Mouse (Mus musculus): ENCODE results near the gene Insr.

- TF ChIP-seq CTCF (IDR thresholded peaks at IDR 0.05 in 2 of 3, conservative IDR thresholded peaks at IDR 0.05 in 1 of 3; ENCODE audit: control insufficient read depth in 1 of 3, insufficient read depth in 1 of 3, low read depth in 2 of 3, low read length in 3 of 3, poor library complexity in 1 of 3, severe bottlenecking in 1 of 3) (no peak), ZNF384 (IDR thresholded peaks at IDR 0.05; ENCODE audit: low read depth, low read length) (no peak), EP300 (IDR thresholded peaks at IDR 0.05; ENCODE audit: low read depth in 1 of 2, low read length in 2 of 2) (no peak), CHD1 (IDR thresholded peaks at IDR 0.05; ENCODE audit: low read depth, low read length) (no peak), POLR2A (IDR thresholded peaks at IDR 0.05; ENCODE audit: control insufficient read depth in 1 of 2, insufficient read depth in 1 of 2, low read depth in 1 of 2, low read length in 2 of 2, poor library complexity in 1 of 2) (no peak), GABPA (IDR thresholded peaks at IDR 0.05; ENCODE audit: low read depth, low read length) (no peak), GATA1 (IDR thresholded peaks at IDR 0.05; ENCODE audit: low read depth, low read length) (no peak), TCF12 (IDR thresholded peaks at IDR 0.05; ENCODE audit: low read depth, low read length) (no peak), MAX (IDR thresholded peaks at IDR 0.05; ENCODE audit: low read length) (no peak), USF1 (IDR thresholded peaks at IDR 0.05; ENCODE audit: low read depth, low read length) (no peak), TAL1 (IDR thresholded peaks at IDR 0.05; ENCODE audit: low read length) (no peak)
Observed at GRCm38 (mm10) chr8:3249886-3250285, 29.5 kb downstream of the Insr start.
